Mouse (Mus musculus): ENCODE measurements around the gene 9030612E09Rik.

DNA sequence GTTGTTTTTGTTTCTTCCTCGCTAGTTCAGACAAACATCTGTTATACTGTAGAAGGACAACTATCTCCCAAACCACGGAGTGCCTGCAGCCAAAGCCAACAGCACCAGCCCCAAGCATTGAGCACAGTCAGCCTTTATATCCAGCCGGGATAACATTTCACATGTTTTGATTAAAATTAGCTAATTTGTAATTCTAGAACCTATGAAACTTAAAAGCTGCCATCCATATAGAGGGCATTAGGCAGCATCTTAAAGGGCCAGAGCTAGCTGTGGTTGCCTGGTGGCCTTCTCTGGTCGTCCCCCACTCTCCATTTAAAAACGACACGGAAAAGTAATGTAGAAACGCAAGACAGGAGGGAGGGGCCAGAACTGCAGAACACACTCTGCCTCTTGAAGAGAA lies 2.4 kb upstream of the 9030612E09Rik start:
- no peak for TF ChIP-seq CTCF (IDR thresholded peaks at IDR 0.05; ENCODE audit: borderline replicate concordance, control insufficient read depth, extremely low read depth, insufficient read depth, low read length, poor library complexity)
- no peak for TF ChIP-seq POLR2A (IDR thresholded peaks at IDR 0.05; ENCODE audit: control insufficient read depth, extremely low read depth, insufficient read depth, low read length, poor library complexity)
